Mouse (Mus musculus) midbrain, embryonic 13.5 days (tissue): ENCODE data around the gene Arsj. TPM values are rescaled to one million over a fixed set of nuclear protein-coding genes. Genes with fewer than 3 reads are reported as not detected.

ENCODE experiments used
- ATAC-seq: fragments of 200-750 bp; cut with Nextera tagmentation; 2 replicates; pipeline ENCODE4 v1.8.0; 2017; ENCODE audit warnings: mild to moderate bottlenecking, moderate TSS enrichment, moderate library complexity
- H3K27ac ChIP-seq: fragments of 300-500 bp; sonication (generic); 2 replicates; pipeline ENCODE4 v1.5.1; 2015; ENCODE audit warnings: inconsistent platforms, mild to moderate bottlenecking, moderate library complexity
- H3K27me3 ChIP-seq: fragments of 300-500 bp; sonication (generic); 2 replicates; pipeline ENCODE4 v1.6.1; 2015; ENCODE audit warnings: mild to moderate bottlenecking, inconsistent platforms
- H3K36me3 ChIP-seq: fragments of 300-500 bp; sonication (generic); 2 replicates; pipeline ENCODE4 v1.6.1; 2015; ENCODE audit warnings: mild to moderate bottlenecking, inconsistent platforms
- H3K4me1 ChIP-seq: fragments of 300-500 bp; sonication (generic); replicated peaks from 2 replicates; pipeline ENCODE4 v1.6.1; 2015; ENCODE audit warnings: inconsistent platforms
- H3K4me2 ChIP-seq: fragments of 300-500 bp; sonication (generic); replicated peaks from 2 replicates; pipeline ENCODE4 v1.6.1; 2015; ENCODE audit warnings: moderate library complexity, mild to moderate bottlenecking, inconsistent platforms
- H3K4me3 ChIP-seq: fragments of 300-500 bp; sonication (generic); replicated peaks from 2 replicates; pipeline ENCODE4 v1.5.1; 2015; ENCODE audit warnings: mild to moderate bottlenecking, inconsistent platforms
- H3K9ac ChIP-seq: fragments of 300-500 bp; sonication (generic); replicated peaks from 2 replicates; pipeline ENCODE4 v1.6.1; 2015; ENCODE audit warnings: mild to moderate bottlenecking, inconsistent platforms
- H3K9me3 ChIP-seq: fragments of 300-500 bp; sonication (generic); 2 replicates; pipeline ENCODE4 v1.6.1; 2016; ENCODE audit warnings: mild to moderate bottlenecking, inconsistent platforms
- WGBS: fragments of 180-500 bp; shearing (Covaris S2); methylation state at CpG from one replicate; pipeline ENCODE4 v1.1.7; 2015; 5-methylcytosine and 5-hydroxymethylcytosine counted together
- polyA plus RNA-seq: library from polyadenylated mRNA; unstranded; fragments of >200 nt; fragmentation: Nextera tagmentation; extraction: Ambion mirVana; gene quantifications from 2 replicates; pipeline ENCODE4 v1.2.1, GENCODE M21; 2015

The Arsj gene
- polyA plus RNA-seq, 1 experiment from 2014 or later: 0.07 TPM

- ATAC-seq: no peak
- Histone ChIP-seq H3K4me3 (no peak overlapping the region), H3K27ac (no peak overlapping the region), H3K9ac (no peak overlapping the region), H3K36me3 (no peaks in the 10 kb centered on the region), H3K9me3 (no peaks in the 10 kb centered on the region), H3K4me1 (no peaks in the 10 kb centered on the region), H3K4me2 (no peak overlapping the region), H3K27me3 (no peaks in the 10 kb centered on the region)
- 85% methylated on average over 6 of the region's 6 CpGs for WGBS
These were observed 75.8 kb downstream of the Arsj start for GRCm38 (mm10) chr3:126439331-126439730.

DNA sequence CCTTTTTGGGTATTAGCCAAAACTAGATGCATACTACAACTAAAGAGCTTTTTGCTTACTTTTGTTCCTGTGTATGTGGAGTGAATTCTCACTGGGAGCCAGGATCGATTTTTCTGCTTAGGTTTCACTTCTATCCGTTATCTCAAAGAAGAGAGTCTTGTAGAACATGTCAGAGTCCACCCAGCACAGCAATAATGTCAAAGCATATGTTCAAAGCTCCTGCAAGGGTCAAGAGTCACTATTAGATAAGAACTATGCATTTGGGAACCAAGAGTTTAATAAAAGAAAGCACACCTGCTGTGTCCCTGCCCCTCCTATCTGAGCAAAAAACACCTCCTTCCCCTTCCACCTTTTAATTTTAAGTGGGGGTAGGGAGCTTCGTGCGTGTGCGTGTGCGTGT is 85.6 kb downstream of the Arsj start:
- ATAC-seq: no peak
- no peak overlapping the region for H3K27ac ChIP-seq
- H3K27me3 ChIP-seq: no peaks in the 10 kb centered on the region
- WGBS: 68% methylated on average over 6 of the region's 6 CpGs
- H3K4me2 ChIP-seq: no peak overlapping the region
- no peaks in the 10 kb centered on the region for H3K36me3 ChIP-seq
- no peaks in the 10 kb centered on the region for H3K9me3 ChIP-seq
- H3K9ac ChIP-seq: no peak overlapping the region
- H3K4me1 ChIP-seq: no peaks in the 10 kb centered on the region
- no peak overlapping the region for H3K4me3 ChIP-seq

DNA sequence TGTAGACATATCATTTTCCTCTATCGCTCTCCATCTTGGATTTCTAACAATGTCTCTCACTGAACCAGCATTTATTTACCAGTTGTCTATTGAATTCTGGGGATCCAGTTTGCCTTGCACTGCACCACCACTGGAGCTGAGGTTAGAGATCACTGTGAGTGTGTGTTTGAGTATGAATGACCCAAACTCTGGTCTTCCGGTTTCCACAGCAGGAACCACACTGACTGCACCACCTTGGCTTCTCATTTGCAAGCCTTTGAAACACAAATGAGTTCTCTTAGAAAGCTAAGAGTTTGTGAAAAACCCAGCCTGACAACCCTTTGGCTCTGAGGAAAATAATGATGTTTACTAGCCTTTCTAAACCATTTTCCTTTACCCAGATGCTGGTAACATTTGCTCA is 86.0 kb downstream of the Arsj start:
- Histone ChIP-seq H3K9me3 (no peaks in the 10 kb centered on the region), H3K27me3 (no peaks in the 10 kb centered on the region), H3K4me1 (no peaks in the 10 kb centered on the region), H3K36me3 (no peaks in the 10 kb centered on the region), H3K4me3 (no peak overlapping the region), H3K9ac (no peak overlapping the region), H3K27ac (no peak overlapping the region), H3K4me2 (no peak overlapping the region)
- no peak for ATAC-seq
- 48% methylated on average over 2 of the region's 2 CpGs for WGBS

GRCm38 (mm10) chr3:126455787-126456482 is 92.5 kb downstream of the Arsj start:
- Histone ChIP-seq H3K9ac (no peak overlapping the region), H3K27ac (no peak overlapping the region), H3K27me3 (no peaks in the 10 kb centered on the region), H3K4me1 (no peaks in the 10 kb centered on the region), H3K4me2 (no peak overlapping the region), H3K9me3 (no peaks in the 10 kb centered on the region), H3K36me3 (no peaks in the 10 kb centered on the region), H3K4me3 (no peak overlapping the region)
- WGBS: 64% methylated on average over 7 of the region's 7 CpGs
- no peak for ATAC-seq

GRCm38 (mm10) chr3:126463119-126463815 is 99.8 kb downstream of the Arsj start:
- H3K27me3 ChIP-seq: no peaks in the 10 kb centered on the region
- no peaks in the 10 kb centered on the region for H3K9me3 ChIP-seq
- no peak overlapping the region for H3K27ac ChIP-seq
- ATAC-seq: no peak
- H3K9ac ChIP-seq: no peak overlapping the region
- no peak overlapping the region for H3K4me3 ChIP-seq
- H3K36me3 ChIP-seq: no peaks in the 10 kb centered on the region
- H3K4me1 ChIP-seq: no peaks in the 10 kb centered on the region
- 73% methylated on average over 4 of the region's 4 CpGs for WGBS
- H3K4me2 ChIP-seq: no peak overlapping the region

DNA sequence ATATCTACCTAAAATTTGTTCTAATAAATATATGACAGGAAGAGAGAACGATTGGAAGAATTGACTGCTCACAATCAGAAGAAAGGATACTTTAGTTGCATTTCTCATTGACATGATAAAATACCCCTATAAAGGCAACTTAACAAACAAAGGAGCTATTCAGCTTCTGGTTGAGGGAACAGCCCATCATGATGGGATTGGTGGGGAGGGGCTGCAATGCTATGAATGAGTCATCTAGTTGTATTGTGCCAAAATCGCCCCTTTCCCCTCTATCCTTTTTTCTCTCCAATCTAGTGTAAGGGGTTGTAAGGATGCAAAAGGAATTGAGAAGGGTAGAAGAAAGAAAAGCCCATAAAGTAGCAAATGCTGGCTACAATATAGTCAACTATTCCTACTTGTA is 100.8 kb downstream of the Arsj start:
- no peaks in the 10 kb centered on the region for H3K27me3 ChIP-seq
- no peaks in the 10 kb centered on the region for H3K36me3 ChIP-seq
- ATAC-seq: no peak
- no peaks in the 10 kb centered on the region for H3K4me1 ChIP-seq
- H3K27ac ChIP-seq: no peak overlapping the region
- H3K9me3 ChIP-seq: no peaks in the 10 kb centered on the region
- no peak overlapping the region for H3K9ac ChIP-seq
- WGBS: 44% methylated on average over 2 of the region's 2 CpGs
- H3K4me2 ChIP-seq: no peak overlapping the region
- no peak overlapping the region for H3K4me3 ChIP-seq

Other genes with a start within 250 kb of the Arsj start
- gene Camk2d, start 232.6 kb downstream of the Arsj start, polyA plus RNA-seq: 22.7 and 24.3 TPM in 2 replicates